Mouse (Mus musculus) ES-E14 (cell line): ENCODE measurements at regions not wholly inside any gene's neighbourhood (a gene's known extent, or its start where the extent isn't known, plus 50 kb on each side); places are given as distances from the start of the nearest gene placed in this dataset.

Experiments
- CHD2 ChIP-seq: IDR thresholded peaks from 2 replicates; pipeline ENCODE4 v1.6.1; 2014; ENCODE audit warnings: mild to moderate bottlenecking, low read depth, low read length, inconsistent platforms
- HCFC1 ChIP-seq: IDR thresholded peaks from 2 replicates; pipeline ENCODE4 v1.6.1; 2012; ENCODE audit warnings: low read length, inconsistent platforms, borderline replicate concordance; ENCODE audit not compliant: insufficient read depth
- MAFK ChIP-seq: IDR thresholded peaks from 2 replicates; pipeline ENCODE4 v1.6.1; 2014; ENCODE audit warnings: mild to moderate bottlenecking, low read depth, low read length, inconsistent platforms; ENCODE audit not compliant: insufficient read depth
- ZNF384 ChIP-seq: IDR thresholded peaks from 2 replicates; pipeline ENCODE4 v1.6.1; 2012; ENCODE audit warnings: low read depth, low read length, inconsistent platforms

DNA sequence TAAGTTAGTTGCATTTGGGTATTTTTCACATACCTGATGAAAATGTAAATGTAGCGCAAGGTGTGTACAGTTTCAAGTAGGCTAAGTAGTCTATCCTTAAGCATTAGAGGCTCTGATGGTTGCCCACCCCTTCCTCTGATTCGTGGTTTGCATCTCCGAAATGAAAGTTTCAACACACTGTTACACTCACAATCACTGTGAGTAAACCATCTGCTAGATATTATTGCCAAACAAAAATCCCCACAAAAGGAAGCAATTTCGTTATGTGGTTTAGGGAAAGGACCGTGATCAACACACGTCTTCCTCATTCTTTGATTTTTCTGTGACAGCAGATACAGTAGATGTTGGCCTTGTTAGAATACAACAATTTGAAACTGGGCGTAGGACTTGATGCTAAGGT, 577.6 kb downstream of the Kcnj2 start:
- no peak for TF ChIP-seq CHD2
- no peak for TF ChIP-seq ZNF384
- TF ChIP-seq HCFC1, result no peak
- TF ChIP-seq MAFK, result no peak
